Mouse (Mus musculus) spleen, adult 10 weeks (tissue): Measurements from ENCODE around the gene Lamtor3. TPM values are rescaled to one million over a fixed set of nuclear protein-coding genes. Genes with fewer than 3 reads are reported as not detected.

Experiments used
- polyA plus RNA-seq: library from polyadenylated mRNA; stranded (reverse); fragments of 350-450 nt; fragmentation: Illumina TruSeq; extraction: RNeasy Lipid Tissue Mini Kit (QIAGEN cat#74804); gene quantifications from one replicate; pipeline ENCODE4 v1.2.3, GENCODE M21; 2015; ENCODE audit warnings: low replicate concordance; ENCODE audit not compliant: insufficient read depth

Lamtor3 gene
- polyA plus RNA-seq = 72.7 TPM

GRCm38 (mm10) chr3:137918172-137918931 is at the start of gene Lamtor3:
Lamtor3 (plus strand) TSS chr3:137918506.

Other genes starting within 250 kb of the Lamtor3 start
- not detected for gene Gm21962, start 247.0 kb upstream of the Lamtor3 start, polyA plus RNA-seq
- 360 TPM for gene H2afz, start 54.0 kb upstream of the Lamtor3 start, polyA plus RNA-seq
- 13.3 TPM for gene Dnajb14, start 50.8 kb upstream of the Lamtor3 start, polyA plus RNA-seq
- gene Dapp1, start 63.0 kb downstream of the Lamtor3 start, polyA plus RNA-seq = 50.9 TPM
- 0.19 TPM for gene 1110002E22Rik, start 146.5 kb downstream of the Lamtor3 start, polyA plus RNA-seq
- gene Gm5105, start 148.9 kb downstream of the Lamtor3 start, polyA plus RNA-seq = not detected
- 14.4 TPM for gene Trmt10a, start 224.9 kb downstream of the Lamtor3 start, polyA plus RNA-seq
- 2.4 TPM for gene Mttp, start 226.5 kb downstream of the Lamtor3 start, polyA plus RNA-seq